Mouse (Mus musculus) monocyte, adult 5-6 weeks (primary cell): ENCODE measurements around the gene Acly. TPM values are rescaled to one million over a fixed set of nuclear protein-coding genes. Genes with fewer than 3 reads are reported as not detected.

ENCODE experiments used
- total RNA-seq: library from RNA; stranded (forward); fragments of 200-1000, 200-491, 200-594 nt; gene quantifications from 3 replicates; pipeline ENCODE4 v1.2.3, GENCODE M21; 2017

Acly gene
- total RNA-seq, 1 experiment from 2014 or later, result 104 TPM

Other genes starting within 250 kb of the Acly start
- gene Eif1, start 208.1 kb downstream of the Acly start, total RNA-seq, result 374 to 712 TPM (median 492 TPM) in 3 replicates
- not detected in 3 replicates for gene Gast, start 193.6 kb downstream of the Acly start, total RNA-seq
- 1.3 to 2.7 TPM in 2 of 3 replicates, not detected in the other for gene Hap1, start 171.9 kb downstream of the Acly start, total RNA-seq
- 14.7 to 28.8 TPM (median 21.2 TPM) in 3 replicates for gene Jup, start 130.2 kb downstream of the Acly start, total RNA-seq
- gene P3h4, start 113.2 kb downstream of the Acly start, total RNA-seq, result 0.64 to 5.3 TPM (median 3.1 TPM) in 3 replicates
- gene Fkbp10, start 112.3 kb downstream of the Acly start, total RNA-seq, result 0.57 to 4.4 TPM (median 2.1 TPM) in 3 replicates
- 8.0 to 38.5 TPM (median 14.4 TPM) in 3 replicates for gene Nt5c3b, start 86.2 kb downstream of the Acly start, total RNA-seq
- gene Klhl10, start 86.1 kb downstream of the Acly start, total RNA-seq, result 0.97 TPM in 1 of 3 replicates, not detected in the others
- 16.4 to 28.5 TPM (median 24.2 TPM) in 3 replicates for gene Klhl11, start 55.3 kb downstream of the Acly start, total RNA-seq
- gene Ttc25, start 17.6 kb upstream of the Acly start, total RNA-seq, result 4.4 TPM in 1 of 3 replicates, not detected in the others
- 22.6 to 33.8 TPM (median 25.9 TPM) in 3 replicates for gene Cnp, start 46.9 kb upstream of the Acly start, total RNA-seq
- gene Nkiras2, start 91.2 kb upstream of the Acly start, total RNA-seq, result 49.6 to 69.8 TPM (median 54.5 TPM) in 3 replicates
- gene Dnajc7, start 92.2 kb upstream of the Acly start, total RNA-seq, result 239 to 305 TPM (median 293 TPM) in 3 replicates
- 0.32 to 0.76 TPM (median 0.49 TPM) in 3 replicates for gene Zfp385c, start 164.5 kb upstream of the Acly start, total RNA-seq
- 26.9 to 31.5 TPM (median 28.6 TPM) in 3 replicates for gene Dhx58, start 176.3 kb upstream of the Acly start, total RNA-seq
- gene Kat2a, start 184.5 kb upstream of the Acly start, total RNA-seq, result 6.1 to 9.9 TPM (median 7.1 TPM) in 3 replicates
- gene Hspb9, start 185.8 kb upstream of the Acly start, total RNA-seq, result not detected in 3 replicates
- 163 to 176 TPM (median 171 TPM) in 3 replicates for gene Rab5c, start 210.2 kb upstream of the Acly start, total RNA-seq
- gene Kcnh4, start 231.9 kb upstream of the Acly start, total RNA-seq, result not detected in 3 replicates
- gene Hcrt, start 234.9 kb upstream of the Acly start, total RNA-seq, result not detected in 3 replicates
- gene Ghdc, start 243.0 kb upstream of the Acly start, total RNA-seq, result 4.7 to 7.0 TPM (median 6.8 TPM) in 3 replicates